8 mouse cellular contexts compared by ENCODE assay signal in genomic region chr16:65105184-65105931, GRCm38 (mm10). TPM values are rescaled to one million over a fixed set of nuclear protein-coding genes. Genes with fewer than 3 reads are reported as not detected.
DNase-seq lines count a peak whose midpoint lies in the region; ATAC-seq and TF ChIP-seq lines count a peak whose summit lies in the region.

Gene Htr1f, minus strand, starts transcription at chr16:65105854.

- no peak for DNase-seq in kidney, postnatal 25 days
- DNase-seq in ZHBTc4 (ENCODE audit: low read depth, low spot score) (peak; percentile 53), MN1 (ENCODE audit: low spot score) (no peak)
- DNase-seq in retina, postnatal 1 day: peak; percentile 62

- peaks cover 19% of the 10 kb centered on the region for H3K27me3 ChIP-seq in kidney, embryonic 15.5 days
- peaks cover 14% of the 10 kb centered on the region for H3K27me3 ChIP-seq in limb, embryonic 15.5 days

- peak within 1 kb of the TSS; percentile 46 for H3K4me3 ChIP-seq in kidney, embryonic 15.5 days (replicated peaks)
- peak within 1 kb of the TSS; percentile 6 for H3K4me3 ChIP-seq in embryonic fibroblast, embryonic 13.5 days (ENCODE audit: insufficient read depth, low read length)
- H3K4me3 ChIP-seq in limb, embryonic 15.5 days: peak within 1 kb of the TSS; percentile 41

- peak; percentile 93 for ATAC-seq in kidney, embryonic 15.5 days (replicated peaks; ENCODE audit: low FRiP score)
- ATAC-seq in limb, embryonic 15.5 days (ENCODE audit: insufficient number of reproducible peaks, low FRiP score, low TSS enrichment, low read depth): no peak
- no peak for ATAC-seq in inflammation-experienced regulatory T-cells, adult 6 months

- no peak within 1 kb of the TSS for H3K27ac ChIP-seq in kidney, embryonic 15.5 days
- no peak within 1 kb of the TSS for H3K27ac ChIP-seq in embryonic fibroblast, embryonic 13.5 days (ENCODE audit: insufficient read depth, low read length)
- no peak within 1 kb of the TSS for H3K27ac ChIP-seq in limb, embryonic 15.5 days

- TF ChIP-seq POLR2A in embryonic fibroblast, embryonic 13.5 days (IDR thresholded peaks at IDR 0.05; ENCODE audit: low read depth, low read length): no peak

- peak within 1 kb of the TSS; percentile 29; the same call in 1 of the 2 replicates for H3K9ac ChIP-seq in kidney, embryonic 15.5 days
- peak within 1 kb of the TSS; percentile 26; the same call in 1 of the 2 replicates for H3K9ac ChIP-seq in limb, embryonic 15.5 days

- H3K4me1 ChIP-seq in kidney, embryonic 15.5 days: peaks cover 9% of the 10 kb centered on the region; the same call in 1 of the 2 replicates
- H3K4me1 ChIP-seq in embryonic fibroblast, embryonic 13.5 days (ENCODE audit: control insufficient read depth, insufficient read depth, low read length): no peaks in the 10 kb centered on the region
- peaks cover 7% of the 10 kb centered on the region; the same call in 1 of the 2 replicates for H3K4me1 ChIP-seq in limb, embryonic 15.5 days

- H3K4me2 ChIP-seq in kidney, embryonic 15.5 days: peak within 1 kb of the TSS; percentile 93
- peak within 1 kb of the TSS; percentile 79 for H3K4me2 ChIP-seq in limb, embryonic 15.5 days

- no peaks in the 10 kb centered on the region for H3K36me3 ChIP-seq in kidney, embryonic 15.5 days
- no peaks in the 10 kb centered on the region for H3K36me3 ChIP-seq in limb, embryonic 15.5 days

- TF ChIP-seq CTCF in embryonic fibroblast, embryonic 13.5 days (IDR thresholded peaks at IDR 0.05; ENCODE audit: borderline replicate concordance, insufficient read depth, low read length): no peak

- no peaks in the 10 kb centered on the region for H3K9me3 ChIP-seq in kidney, embryonic 15.5 days (replicated peaks)
- H3K9me3 ChIP-seq in limb, embryonic 15.5 days: no peaks in the 10 kb centered on the region

- 4% methylated on average over 41 of the region's 41 CpGs for WGBS in kidney, embryonic 15.5 days
- 4% methylated on average over 41 of the region's 41 CpGs for WGBS in limb, embryonic 15.5 days

RNA-seq across cellular contexts. Expression of gene Htr1f, which starts in this region (rescaled TPM):
- polyA plus RNA-seq in kidney, embryonic 15.5 days (2015; fragmentation: Nextera tagmentation; extraction: Ambion mirVana): 0.09 and 0.12 TPM in 2 replicates
- 0.50 and 1.4 TPM in 2 replicates for polyA plus RNA-seq in embryonic fibroblast, embryonic 13.5 days (2011; ENCODE audit: insufficient read length, low read depth, missing spikeins)
- 0.62 and 0.63 TPM in 2 replicates for polyA plus RNA-seq in limb, embryonic 15.5 days (2015; fragmentation: Nextera tagmentation; extraction: Ambion mirVana)
- not detected for polyA plus RNA-seq in inflammation-experienced regulatory T-cells, adult 6 months (2017; shearing (Covaris generic))

Comparison
In these comparisons a context has a peak if more than half of its experiments do, and no peak if none do; other contexts are left out.
1. Peak in ATAC-seq, H3K4me3 ChIP-seq, H3K9ac ChIP-seq and H3K4me2 ChIP-seq in kidney, embryonic 15.5 days; RNA of the gene not detected or under 1 TPM.
2. DNase-seq: peak in ZHBTc4 (single experiment) and retina, postnatal 1 day (single experiment); none in kidney, postnatal 25 days (0 of 2) and MN1 (single experiment).
3. Peak in every context shown above with its lines, with median percentiles within 50 percentile points of each other: H3K4me3 ChIP-seq.